Mouse (Mus musculus) heart, embryonic 15.5 days (tissue): Measurements from ENCODE around the gene Itgb7. TPM values are rescaled to one million over a fixed set of nuclear protein-coding genes. Genes with fewer than 3 reads are reported as not detected.

Experiments
- ATAC-seq: fragments of 200-750 bp; cut with Nextera tagmentation; replicated peaks from 2 replicates; pipeline ENCODE4 v1.8.0; 2017; ENCODE audit warnings: low read depth, moderate TSS enrichment; ENCODE audit not compliant: insufficient number of reproducible peaks, insufficient read depth, low FRiP score
- H3K27ac ChIP-seq: fragments of 300-500 bp; sonication (generic); 2 replicates; pipeline ENCODE4 v1.5.1; 2015; ENCODE audit warnings: mild to moderate bottlenecking, inconsistent platforms
- H3K27me3 ChIP-seq: fragments of 300-500 bp; sonication (generic); 2 replicates; pipeline ENCODE4 v1.6.1; 2015; ENCODE audit warnings: inconsistent platforms
- H3K36me3 ChIP-seq: fragments of 300-500 bp; sonication (generic); 2 replicates; pipeline ENCODE4 v1.6.1; 2015; ENCODE audit warnings: mild to moderate bottlenecking, inconsistent platforms
- H3K4me1 ChIP-seq: fragments of 300-500 bp; sonication (generic); replicated peaks from 2 replicates; pipeline ENCODE4 v1.6.1; 2015; ENCODE audit warnings: inconsistent platforms
- H3K4me2 ChIP-seq: fragments of 300-500 bp; sonication (generic); 2 replicates; pipeline ENCODE4 v1.6.1; 2015; ENCODE audit warnings: inconsistent platforms, mild to moderate bottlenecking, moderate library complexity
- H3K4me3 ChIP-seq: fragments of 300-500 bp; sonication (generic); 2 replicates; pipeline ENCODE4 v1.5.1; 2015; ENCODE audit warnings: mild to moderate bottlenecking, inconsistent platforms
- H3K9ac ChIP-seq: fragments of 300-500 bp; sonication (generic); 2 replicates; pipeline ENCODE4 v1.6.1; 2015; ENCODE audit warnings: mild to moderate bottlenecking, inconsistent platforms
- H3K9me3 ChIP-seq: fragments of 300-500 bp; sonication (generic); replicated peaks from 2 replicates; pipeline ENCODE4 v1.6.1; 2016; ENCODE audit warnings: inconsistent platforms
- WGBS: fragments of 180-500 bp; shearing (Covaris S2); methylation state at CpG from one replicate; pipeline ENCODE4 v1.1.7; 2015; ENCODE audit warnings: mixed read lengths; 5-methylcytosine and 5-hydroxymethylcytosine counted together
- polyA plus RNA-seq: library from polyadenylated mRNA; unstranded; fragments of >200 nt; fragmentation: Nextera tagmentation; extraction: Ambion mirVana; gene quantifications from 2 replicates; pipeline ENCODE4 v1.2.1, GENCODE M21; 2015

Itgb7 gene
- polyA plus RNA-seq, 1 experiment from 2014 or later = 1.7 TPM

DNA sequence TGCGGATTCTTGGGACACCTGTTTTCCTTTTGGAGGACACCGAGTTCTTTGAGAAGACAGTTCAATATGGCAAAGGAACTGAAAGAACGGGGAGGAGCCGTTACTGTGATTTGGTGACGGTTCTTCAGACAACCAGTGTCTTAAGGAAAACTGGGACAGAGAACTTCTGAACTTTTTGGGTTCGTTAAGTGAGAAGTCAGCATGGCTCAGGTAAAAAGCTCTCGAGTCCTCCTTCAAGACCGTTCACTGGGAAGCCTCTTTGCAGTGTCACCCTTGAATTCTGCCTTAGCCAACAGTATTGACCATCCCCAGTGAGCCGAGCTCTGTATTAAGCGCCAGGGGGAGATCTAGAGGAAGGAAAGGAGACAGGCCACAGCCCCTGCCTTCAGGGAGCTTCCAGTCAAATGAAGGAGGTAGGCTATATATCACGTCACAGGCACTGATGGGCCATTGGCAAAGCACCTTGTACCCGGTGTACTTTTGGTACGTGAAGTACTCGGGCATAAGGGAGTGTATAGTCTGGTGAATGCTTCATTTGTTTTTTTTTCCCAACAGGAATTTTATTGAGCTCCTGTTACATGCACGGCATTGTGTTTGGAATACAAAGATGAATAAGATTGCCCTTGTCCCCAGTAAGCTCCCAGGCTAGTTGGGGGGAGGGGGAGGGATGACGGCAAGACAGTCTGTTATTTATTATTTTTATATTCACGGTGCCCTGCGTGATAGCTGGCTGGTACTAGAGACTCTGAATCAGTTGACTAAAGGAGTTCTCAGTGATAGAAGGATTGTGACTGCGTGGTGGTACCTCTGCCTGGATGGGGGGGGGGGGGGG lies 26.9 kb downstream of the Itgb7 start, which contains the start of gene Csad:
Csad (minus strand) TSS at position 51 of the 832 bp plus-strand sequence.
- no peaks in the 10 kb centered on the region for H3K9me3 ChIP-seq
- peak within 1 kb of the TSS; percentile 86 for H3K9ac ChIP-seq
- H3K4me3 ChIP-seq = peak within 1 kb of the TSS; percentile 68
- WGBS = 58% methylated on average over 19 of the region's 19 CpGs
- peaks cover 30% of the 10 kb centered on the region for H3K36me3 ChIP-seq
- ATAC-seq = no peak
- peak within 1 kb of the TSS; percentile 65 for H3K4me2 ChIP-seq
- H3K4me1 ChIP-seq = peaks cover 31% of the 10 kb centered on the region
- H3K27me3 ChIP-seq = no peaks in the 10 kb centered on the region
- peak within 1 kb of the TSS; percentile 98 for H3K27ac ChIP-seq

- Histone ChIP-seq H3K4me2 (peak overlapping the region; percentile 65), H3K36me3 (peaks cover 22% of the 10 kb centered on the region), H3K9me3 (no peaks in the 10 kb centered on the region), H3K4me1 (peaks cover 31% of the 10 kb centered on the region), H3K4me3 (peak overlapping the region; percentile 68), H3K27ac (peak overlapping the region; percentile 98), H3K9ac (peak overlapping the region; percentile 86), H3K27me3 (no peaks in the 10 kb centered on the region)
- peak; percentile 38 for ATAC-seq
- under 1% methylated on average over 32 of the region's 72 CpGs for WGBS
Measured at GRCm38 (mm10) chr15:102203835-102204381, 27.8 kb downstream of the Itgb7 start.

DNA sequence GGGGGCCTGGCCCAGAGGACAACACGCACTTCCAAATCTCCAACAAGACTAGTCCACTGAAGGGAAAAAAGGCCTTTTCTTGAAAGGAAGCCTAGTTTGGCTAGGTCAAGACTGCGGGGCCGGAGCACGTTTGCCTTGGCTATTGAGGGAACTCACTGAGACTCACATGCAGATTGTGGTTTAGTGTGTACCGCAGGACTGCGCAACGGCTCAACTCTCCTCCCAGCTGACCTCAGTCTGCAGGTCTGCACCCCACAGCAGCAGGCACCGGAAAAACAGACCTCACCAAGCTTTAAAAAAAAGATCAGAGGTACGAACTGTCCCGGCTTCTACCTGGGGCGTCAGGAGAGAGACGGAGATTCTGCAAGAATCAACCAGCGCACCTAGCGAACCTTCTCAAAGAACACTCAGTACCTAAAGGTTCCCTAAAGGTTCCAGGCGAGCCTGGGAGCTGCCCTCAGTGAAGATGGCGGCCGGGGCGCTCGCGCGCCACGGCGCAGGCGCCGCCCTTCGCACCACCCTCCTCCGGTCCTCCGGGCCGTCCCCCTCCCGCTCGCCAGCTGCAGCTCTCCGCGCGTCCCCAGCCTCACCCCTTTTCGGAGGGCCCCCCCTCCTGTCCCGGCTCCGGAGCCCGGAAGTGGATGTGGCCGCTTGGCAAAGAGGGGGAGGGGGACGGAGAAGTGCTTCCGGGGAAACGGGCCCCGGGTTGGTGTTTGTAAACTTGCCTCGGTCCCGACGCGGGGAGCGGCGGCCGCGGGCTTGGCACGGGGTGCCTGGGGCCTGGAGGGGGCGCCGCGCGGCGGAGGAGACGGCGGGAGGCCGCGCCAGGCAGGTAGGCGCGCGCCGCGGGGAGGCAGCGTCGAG lies 28.5 kb downstream of the Itgb7 start, which contains the start of gene Zfp740:
Zfp740 (plus strand) TSS at position 279 of the 864 bp plus-strand sequence.
- peak within 1 kb of the TSS; percentile 86 for H3K9ac ChIP-seq
- no peaks in the 10 kb centered on the region for H3K27me3 ChIP-seq
- H3K4me2 ChIP-seq = peak within 1 kb of the TSS; percentile 65
- peak within 1 kb of the TSS; percentile 98 for H3K27ac ChIP-seq
- WGBS = under 1% methylated on average over 67 of the region's 68 CpGs
- peaks cover 31% of the 10 kb centered on the region for H3K4me1 ChIP-seq
- ATAC-seq = peak; percentile 97
- H3K36me3 ChIP-seq = peaks cover 15% of the 10 kb centered on the region
- peak within 1 kb of the TSS; percentile 68 for H3K4me3 ChIP-seq
- H3K9me3 ChIP-seq = no peaks in the 10 kb centered on the region

DNA sequence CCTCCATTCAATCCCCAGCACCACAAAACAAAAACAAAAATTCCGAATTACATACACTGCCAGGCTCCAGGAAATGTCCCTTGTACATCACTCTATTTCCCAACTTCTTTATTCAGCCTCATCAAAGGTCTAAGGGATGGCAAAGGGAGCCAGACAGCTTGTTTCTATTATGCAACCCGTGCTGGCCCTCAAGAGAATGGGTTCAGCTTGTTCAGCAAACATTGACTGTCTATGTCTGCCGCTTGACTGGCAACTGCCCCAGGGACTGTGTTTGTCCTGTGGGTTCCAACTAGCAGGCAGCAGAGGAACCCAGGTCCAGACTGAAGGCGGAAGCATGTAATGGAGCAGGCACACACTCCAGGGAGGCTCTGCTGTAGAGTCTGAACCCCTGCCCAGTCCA lies 32.9 kb downstream of the Itgb7 start:
- H3K4me3 ChIP-seq = no peak overlapping the region
- H3K9me3 ChIP-seq = no peaks in the 10 kb centered on the region
- H3K27me3 ChIP-seq = no peaks in the 10 kb centered on the region
- H3K36me3 ChIP-seq = no peaks in the 10 kb centered on the region
- 84% methylated on average over 4 of the region's 4 CpGs for WGBS
- no peak overlapping the region for H3K27ac ChIP-seq
- H3K4me1 ChIP-seq = peaks cover 10% of the 10 kb centered on the region
- no peak overlapping the region for H3K4me2 ChIP-seq
- no peak for ATAC-seq
- H3K9ac ChIP-seq = no peak overlapping the region

DNA sequence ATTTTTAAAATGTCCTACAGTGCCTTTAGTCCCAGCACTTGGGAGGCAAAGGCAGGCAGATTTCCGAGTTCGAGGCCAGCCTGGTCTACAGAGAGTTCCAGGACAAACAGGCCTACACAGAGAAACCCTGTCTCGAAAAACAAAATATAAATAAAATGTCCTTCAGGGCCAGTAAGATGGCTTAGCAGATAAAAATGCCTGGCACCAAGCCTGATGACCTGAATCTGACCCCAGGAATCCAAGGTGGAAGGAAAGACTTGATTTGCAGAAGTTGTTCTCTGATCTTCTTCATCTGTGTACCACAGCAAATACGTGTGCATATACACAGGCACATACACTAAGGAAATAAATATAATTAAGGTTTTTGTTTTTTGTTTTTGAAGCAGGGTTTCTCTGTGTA lies 36.4 kb downstream of the Itgb7 start:
- Histone ChIP-seq H3K4me1 (no peaks in the 10 kb centered on the region), H3K9me3 (no peaks in the 10 kb centered on the region), H3K4me2 (no peak overlapping the region), H3K27ac (no peak overlapping the region), H3K36me3 (no peaks in the 10 kb centered on the region), H3K9ac (no peak overlapping the region), H3K27me3 (no peaks in the 10 kb centered on the region), H3K4me3 (no peak overlapping the region)
- WGBS = 66% methylated on average over 4 of the region's 4 CpGs
- ATAC-seq = no peak

- no peak overlapping the region for H3K4me2 ChIP-seq
- WGBS = 78% methylated on average over 4 of the region's 4 CpGs
- no peak overlapping the region for H3K27ac ChIP-seq
- H3K9ac ChIP-seq = no peak overlapping the region
- no peaks in the 10 kb centered on the region for H3K27me3 ChIP-seq
- H3K36me3 ChIP-seq = no peaks in the 10 kb centered on the region
- ATAC-seq = no peak
- H3K4me1 ChIP-seq = no peaks in the 10 kb centered on the region
- H3K4me3 ChIP-seq = no peak overlapping the region
- no peaks in the 10 kb centered on the region for H3K9me3 ChIP-seq
Measured at GRCm38 (mm10) chr15:102194439-102194838, 37.3 kb downstream of the Itgb7 start.

DNA sequence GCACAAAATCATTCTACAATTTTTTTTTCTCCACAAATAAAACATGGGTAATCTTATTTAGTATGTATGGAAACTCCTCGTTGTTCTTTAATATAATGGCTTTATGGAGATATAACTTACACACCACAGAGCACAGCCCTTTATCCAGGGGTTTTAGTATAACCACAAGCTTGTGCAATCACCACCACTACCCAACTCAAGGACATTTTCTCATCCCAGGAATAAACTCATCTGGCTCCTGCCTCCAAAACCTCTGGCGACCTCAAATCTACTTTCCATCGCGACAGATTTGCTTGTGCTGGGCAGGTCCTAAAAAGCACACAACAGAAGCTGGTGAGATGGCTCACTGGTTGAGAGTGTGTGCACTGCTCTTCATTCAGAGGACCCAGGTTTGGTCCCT lies 38.1 kb downstream of the Itgb7 start:
- 84% methylated on average over 4 of the region's 4 CpGs for WGBS

GRCm38 (mm10) chr15:102192820-102193386 lies 38.8 kb downstream of the Itgb7 start:
- Histone ChIP-seq H3K27ac (no peak overlapping the region), H3K4me1 (peaks cover 2% of the 10 kb centered on the region; the same call in 1 of the 2 replicates), H3K27me3 (no peaks in the 10 kb centered on the region), H3K36me3 (no peaks in the 10 kb centered on the region), H3K4me2 (no peak overlapping the region), H3K9ac (no peak overlapping the region), H3K4me3 (no peak overlapping the region), H3K9me3 (no peaks in the 10 kb centered on the region)
- no peak for ATAC-seq
- WGBS = 42% methylated on average over 5 of the region's 5 CpGs

More for the DNA sequence above, 38.1 kb downstream of the Itgb7 start:
- no peak overlapping the region for H3K4me2 ChIP-seq
- no peak overlapping the region for H3K4me3 ChIP-seq
- no peaks in the 10 kb centered on the region for H3K4me1 ChIP-seq
- H3K9me3 ChIP-seq = no peaks in the 10 kb centered on the region
- H3K27ac ChIP-seq = no peak overlapping the region
- no peak overlapping the region for H3K9ac ChIP-seq
- H3K27me3 ChIP-seq = no peaks in the 10 kb centered on the region
- no peak for ATAC-seq
- H3K36me3 ChIP-seq = no peaks in the 10 kb centered on the region

DNA sequence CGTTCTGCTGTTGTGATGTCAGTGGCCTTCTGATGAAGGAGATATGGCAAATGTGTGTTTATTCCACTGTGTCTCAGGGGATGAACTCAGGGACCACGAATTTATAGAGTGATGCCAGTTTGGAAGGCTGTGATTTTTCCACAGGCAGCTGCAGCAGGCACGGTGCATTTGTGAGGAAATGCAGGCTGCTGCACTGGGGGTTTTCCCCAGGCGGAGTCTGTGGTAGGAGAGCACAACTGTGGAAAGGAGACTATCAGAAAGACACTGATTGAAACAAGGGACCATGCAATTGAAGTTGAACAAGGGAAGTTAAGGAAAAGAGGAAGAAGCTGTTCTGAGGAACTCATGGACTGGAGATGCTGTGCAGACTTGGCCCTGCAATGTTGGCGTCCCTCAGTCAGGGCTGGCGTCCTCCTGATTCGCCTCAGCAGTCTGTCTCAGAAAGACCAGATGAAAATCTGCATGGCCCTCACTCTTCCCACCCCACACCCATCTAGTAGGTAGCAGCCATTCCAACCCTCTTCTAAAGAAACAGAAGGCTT lies 39.4 kb downstream of the Itgb7 start:
- no peaks in the 10 kb centered on the region for H3K9me3 ChIP-seq
- WGBS = 57% methylated on average over 7 of the region's 7 CpGs
- no peak; the same call in 1 of the 2 replicates for ATAC-seq
- H3K27ac ChIP-seq = no peak overlapping the region
- H3K27me3 ChIP-seq = no peaks in the 10 kb centered on the region
- no peak overlapping the region for H3K4me3 ChIP-seq
- H3K9ac ChIP-seq = no peak overlapping the region
- no peak overlapping the region for H3K4me2 ChIP-seq
- peaks cover 2% of the 10 kb centered on the region; the same call in 1 of the 2 replicates for H3K4me1 ChIP-seq
- no peaks in the 10 kb centered on the region for H3K36me3 ChIP-seq

DNA sequence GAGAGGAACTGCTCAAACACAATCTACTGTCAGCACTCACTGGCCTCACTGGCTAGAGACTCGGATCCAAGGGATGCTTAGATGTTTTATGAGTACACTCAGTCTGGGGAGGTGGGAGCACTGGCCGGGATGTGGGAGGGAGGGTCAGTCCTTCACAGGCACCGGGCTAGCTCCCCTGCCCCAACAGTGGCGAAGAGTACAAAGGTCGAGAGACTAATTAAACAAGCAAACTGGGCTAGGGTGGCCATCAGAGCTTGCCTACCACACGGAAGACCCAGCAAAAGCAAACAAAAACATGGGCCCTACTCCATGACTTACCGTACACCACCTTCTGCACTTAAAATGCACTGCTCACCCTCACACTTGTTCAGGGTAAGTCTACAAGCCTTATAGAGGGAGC lies 40.0 kb downstream of the Itgb7 start:
- Histone ChIP-seq H3K36me3 (no peaks in the 10 kb centered on the region), H3K27me3 (no peaks in the 10 kb centered on the region), H3K4me3 (no peak overlapping the region), H3K9ac (no peak overlapping the region), H3K4me2 (no peak overlapping the region), H3K4me1 (peaks cover 2% of the 10 kb centered on the region; the same call in 1 of the 2 replicates), H3K27ac (no peak overlapping the region), H3K9me3 (no peaks in the 10 kb centered on the region)
- 70% methylated on average over 7 of the region's 7 CpGs for WGBS
- ATAC-seq = no peak
